Mouse (Mus musculus): ENCODE data around the gene Kdm1a. TPM values are rescaled to one million over a fixed set of nuclear protein-coding genes. Genes with fewer than 3 reads are reported as not detected.

The Kdm1a gene
- total RNA-seq, 2 experiments from 2014 or later: 89.0 to 91.6 TPM

DNA sequence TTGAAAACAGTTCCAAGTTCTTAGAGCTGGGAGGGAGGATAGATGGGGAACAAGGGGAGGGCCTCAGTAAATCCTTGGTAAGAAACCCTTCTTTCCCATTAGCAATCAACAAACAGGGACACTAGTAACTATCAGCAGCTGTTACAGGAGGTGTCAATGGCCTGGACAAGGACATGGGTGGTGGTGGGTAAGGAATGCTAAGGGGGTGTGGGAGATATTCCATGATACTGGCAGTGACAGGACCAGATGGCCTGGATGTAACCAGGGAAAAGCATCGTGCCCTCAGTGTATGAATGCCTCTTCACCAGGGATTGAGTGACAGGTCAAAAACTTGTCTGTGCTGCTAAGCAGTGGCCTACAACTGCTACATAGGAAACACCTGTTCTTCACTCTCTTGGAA lies 49.4 kb downstream of the Kdm1a start:
- no peak overlapping the region for H3K4me3 ChIP-seq
- no peak for DNase-seq (ENCODE audit: low spot score in 2 of 2)
- no peak for TF ChIP-seq CTCF (conservative IDR thresholded peaks at IDR 0.05)
- H3K27ac ChIP-seq: peak overlapping the region; percentile 15; the same call in 1 of the 2 replicates

DNA sequence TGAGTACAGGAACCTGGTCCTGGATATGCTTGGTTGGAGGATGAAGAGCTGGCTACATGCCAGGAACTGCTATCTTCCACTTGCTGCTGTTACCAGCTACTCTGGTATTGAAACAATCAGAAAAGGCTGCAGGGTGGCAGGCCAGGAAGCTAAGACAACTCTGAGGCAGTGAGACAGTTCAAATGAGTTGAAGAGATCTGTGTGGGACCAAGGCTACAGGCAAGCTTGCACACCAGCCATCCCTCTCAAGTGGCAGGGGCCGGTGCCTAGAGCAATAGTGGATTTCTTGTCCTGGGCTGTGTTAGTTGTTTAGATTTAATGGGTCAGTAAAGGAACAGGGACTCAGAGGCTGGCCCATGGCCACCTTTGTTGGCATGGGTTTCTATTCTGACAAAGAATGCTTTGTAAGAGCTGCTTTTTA lies 54.1 kb downstream of the Kdm1a start:
- DNase-seq (ENCODE audit: low spot score in 2 of 2): no peak
- TF ChIP-seq CTCF (conservative IDR thresholded peaks at IDR 0.05): no peak
- no peak overlapping the region for H3K4me3 ChIP-seq
- peak overlapping the region; percentile 88 for H3K27ac ChIP-seq

DNA sequence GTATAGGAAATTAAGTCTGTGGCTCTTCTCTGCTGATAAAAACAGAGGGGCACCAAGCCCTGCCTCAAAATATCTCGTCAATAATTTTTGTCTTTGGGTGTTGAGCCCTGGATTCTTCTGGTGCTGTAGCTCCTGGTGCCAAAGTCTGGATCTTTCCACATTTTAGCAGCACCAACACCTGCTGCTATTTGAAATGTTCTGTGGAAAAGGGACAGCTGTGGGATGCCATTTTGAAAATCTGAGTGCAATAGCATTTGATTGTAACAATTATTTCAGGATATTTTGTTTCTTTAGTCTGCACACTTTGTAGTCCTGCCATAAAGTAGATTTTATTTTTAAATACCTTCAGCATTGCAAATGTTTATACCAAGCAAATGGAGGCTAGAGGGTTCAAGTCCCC lies 54.8 kb downstream of the Kdm1a start:
- Histone ChIP-seq H3K27ac (peak overlapping the region; percentile 88), H3K4me3 (no peak overlapping the region)
- no peak for TF ChIP-seq CTCF (conservative IDR thresholded peaks at IDR 0.05)
- peak; percentile 38 to 44 for DNase-seq (ENCODE audit: low spot score in 2 of 2)

DNA sequence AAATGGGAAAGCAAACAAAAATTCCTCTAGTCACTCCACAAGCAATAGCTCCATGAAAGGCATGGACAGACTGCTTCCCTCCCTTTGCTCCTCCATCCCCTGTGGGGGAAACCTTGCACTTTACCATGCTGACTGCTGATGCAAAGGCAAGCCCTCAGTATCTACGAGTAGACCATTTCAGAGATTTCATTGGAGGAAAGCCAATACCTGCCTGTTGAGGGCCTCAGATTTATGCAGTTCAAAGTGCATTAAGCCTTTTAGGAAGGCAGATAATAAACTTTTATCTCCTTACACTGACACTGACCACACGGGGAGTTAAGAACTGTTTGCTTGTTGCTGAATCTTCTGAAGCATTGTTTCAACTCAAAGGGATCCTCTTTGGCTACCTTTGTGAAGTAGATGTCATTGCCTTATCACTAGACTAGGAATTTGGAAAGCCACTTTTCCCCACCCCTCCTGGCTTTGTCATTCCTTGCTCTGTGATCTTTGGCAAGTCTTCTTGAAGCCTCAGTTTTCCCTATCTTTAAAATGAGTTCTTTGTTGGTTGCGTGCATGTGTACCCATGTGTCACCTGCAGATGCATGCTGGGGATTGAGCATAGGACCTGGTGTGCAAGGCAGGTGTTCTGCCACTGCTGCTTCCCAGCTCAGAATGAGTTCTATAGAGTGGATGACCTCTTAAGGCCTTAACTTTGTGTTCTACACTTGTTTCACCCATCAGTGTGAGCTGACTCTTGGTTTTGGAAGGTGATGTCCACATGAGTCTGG lies 56.1 kb downstream of the Kdm1a start:
- no peak for TF ChIP-seq CTCF (conservative IDR thresholded peaks at IDR 0.05)
- Histone ChIP-seq H3K27ac (peak overlapping the region; percentile 88), H3K4me3 (no peak overlapping the region)
- DNase-seq (ENCODE audit: low spot score in 2 of 2): no peak

DNA sequence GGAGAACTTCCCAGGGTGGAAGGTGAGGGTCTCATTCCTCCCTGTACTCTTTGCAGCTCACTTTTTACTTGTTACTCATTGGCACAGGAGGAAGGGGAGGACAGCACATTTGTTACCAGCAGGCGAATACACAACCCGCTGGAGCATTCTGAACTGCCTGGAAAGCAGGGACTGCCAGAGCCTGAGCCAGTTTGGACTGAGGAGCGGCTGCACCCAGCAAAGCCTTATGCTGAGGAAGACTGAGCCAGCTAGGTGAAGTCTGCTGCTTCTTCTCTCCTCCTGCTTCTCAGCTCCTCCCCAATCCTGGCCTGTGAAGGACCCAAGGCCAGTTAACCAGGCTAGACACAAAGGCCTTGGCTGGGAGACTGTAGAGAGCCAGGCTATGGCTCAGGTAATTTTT lies 57.4 kb downstream of the Kdm1a start:
- DNase-seq (ENCODE audit: low spot score in 2 of 2): no peak
- peak overlapping the region; percentile 88 for H3K27ac ChIP-seq
- no peak for TF ChIP-seq CTCF (conservative IDR thresholded peaks at IDR 0.05)
- H3K4me3 ChIP-seq: no peak overlapping the region

DNA sequence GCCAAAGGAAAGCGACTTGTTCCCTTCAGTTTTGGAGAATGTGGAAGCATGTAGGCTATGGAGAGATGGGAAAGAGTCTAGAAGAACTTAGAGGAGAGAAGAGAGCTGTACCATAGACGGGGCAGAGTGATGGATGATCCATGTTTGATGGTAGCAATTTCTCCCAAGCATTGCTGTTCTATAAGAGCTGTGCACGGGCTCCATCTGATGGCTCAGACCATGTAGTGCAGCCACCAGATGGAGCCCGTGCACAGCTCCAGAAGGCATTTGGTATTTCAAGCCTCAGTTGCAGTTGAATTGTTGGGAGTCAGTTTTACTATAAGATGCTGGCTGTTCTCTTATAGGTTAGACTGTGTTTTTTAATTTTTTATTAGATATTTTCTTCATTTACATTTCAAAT lies 76.1 kb downstream of the Kdm1a start:
- DNase-seq (ENCODE audit: low spot score in 2 of 2): peak; percentile 44 to 66
- TF ChIP-seq CTCF (conservative IDR thresholded peaks at IDR 0.05): peak; percentile 81
- Histone ChIP-seq H3K4me3 (no peak overlapping the region), H3K27ac (no peak overlapping the region)

DNA sequence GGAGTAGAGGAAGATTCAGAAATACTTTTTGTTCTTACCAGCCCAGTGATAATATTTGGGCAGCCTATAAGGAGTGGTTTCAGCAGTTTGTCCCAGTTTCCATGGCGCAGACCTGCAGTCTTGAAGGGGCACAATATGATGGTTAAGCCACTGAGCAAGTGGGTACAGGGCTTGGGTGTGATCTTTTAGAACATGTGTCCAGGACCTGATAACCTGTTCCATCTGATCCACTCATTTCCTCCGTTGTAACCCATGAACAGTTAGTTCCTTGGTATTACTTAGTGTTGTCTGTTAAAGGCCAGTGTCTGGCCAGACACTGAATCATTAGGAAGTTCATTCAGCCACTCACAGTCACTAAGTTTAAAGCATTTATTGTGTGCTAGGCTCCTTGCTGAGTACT lies 78.2 kb downstream of the Kdm1a start:
- no peak for TF ChIP-seq CTCF (conservative IDR thresholded peaks at IDR 0.05)
- no peak for DNase-seq (ENCODE audit: low spot score in 2 of 2)
- H3K27ac ChIP-seq: no peak overlapping the region
- no peak overlapping the region for H3K4me3 ChIP-seq

DNA sequence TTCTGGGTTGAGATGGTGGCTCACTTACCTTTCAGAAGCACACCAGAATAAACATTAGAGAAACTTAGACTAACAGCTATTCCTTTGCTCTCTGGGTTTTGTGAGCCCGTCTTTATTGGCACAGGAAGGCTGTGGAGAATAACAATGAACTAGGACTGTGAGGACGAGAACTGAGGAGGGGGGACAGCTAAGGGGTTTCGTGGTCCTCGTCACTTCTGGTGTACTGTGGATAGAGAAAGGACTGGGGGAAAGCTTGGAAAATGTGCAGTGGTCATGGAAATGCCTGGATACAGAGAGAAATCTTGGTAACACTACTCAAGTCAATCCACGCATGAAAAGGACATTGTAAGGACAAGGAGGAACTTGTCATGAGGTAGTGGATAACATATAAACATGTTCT lies 80.6 kb downstream of the Kdm1a start:
- no peak for TF ChIP-seq CTCF (conservative IDR thresholded peaks at IDR 0.05)
- Histone ChIP-seq H3K4me3 (no peak overlapping the region), H3K27ac (no peak overlapping the region; the same call in 1 of the 2 replicates)
- no peak for DNase-seq (ENCODE audit: low spot score in 2 of 2)

DNA sequence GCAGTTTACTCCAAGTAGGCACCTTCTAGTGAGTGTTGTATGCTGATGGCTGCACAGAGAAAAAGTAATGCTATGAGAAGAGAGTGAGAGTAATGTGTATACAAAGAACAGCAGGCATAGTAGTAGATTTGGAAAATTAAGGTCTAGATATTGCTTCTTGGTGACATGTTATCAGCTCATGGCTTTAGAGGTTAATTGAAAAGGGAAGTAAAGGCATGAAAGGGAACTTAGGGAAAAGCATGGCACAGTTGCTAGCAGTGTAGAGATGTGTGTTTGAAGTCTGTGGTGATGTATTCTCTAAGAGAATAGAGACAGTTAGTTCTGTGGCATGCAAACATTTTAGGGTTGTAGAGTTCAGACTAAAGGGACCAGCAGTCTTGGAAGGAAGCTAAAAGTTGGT lies 82.7 kb downstream of the Kdm1a start:
- no peak for DNase-seq (ENCODE audit: low spot score in 2 of 2)
- Histone ChIP-seq H3K4me3 (no peak overlapping the region), H3K27ac (no peak overlapping the region)
- no peak for TF ChIP-seq CTCF (conservative IDR thresholded peaks at IDR 0.05)

DNA sequence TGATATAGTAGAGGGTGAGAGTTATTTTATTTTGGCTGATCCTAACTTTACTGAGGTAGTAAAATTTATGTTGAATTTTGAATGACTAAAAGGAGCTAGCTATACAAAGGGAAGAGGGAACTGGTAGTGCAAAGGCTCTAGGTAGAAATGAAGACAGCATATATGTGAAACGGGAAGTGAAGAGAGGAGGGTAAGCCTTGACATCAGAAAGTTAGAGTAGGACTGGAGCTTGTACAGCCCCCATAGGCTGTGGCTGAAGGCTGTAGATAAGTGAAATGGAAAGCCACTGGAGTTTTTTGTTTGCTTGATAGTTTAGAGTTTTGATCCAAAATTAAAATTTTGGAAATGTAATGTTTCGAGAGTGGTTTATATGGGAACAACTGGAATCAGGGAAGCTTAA lies 83.9 kb downstream of the Kdm1a start:
- no peak overlapping the region for H3K27ac ChIP-seq
- no peak for DNase-seq (ENCODE audit: low spot score in 2 of 2)
- TF ChIP-seq CTCF (conservative IDR thresholded peaks at IDR 0.05): no peak
- H3K4me3 ChIP-seq: no peak overlapping the region

DNA sequence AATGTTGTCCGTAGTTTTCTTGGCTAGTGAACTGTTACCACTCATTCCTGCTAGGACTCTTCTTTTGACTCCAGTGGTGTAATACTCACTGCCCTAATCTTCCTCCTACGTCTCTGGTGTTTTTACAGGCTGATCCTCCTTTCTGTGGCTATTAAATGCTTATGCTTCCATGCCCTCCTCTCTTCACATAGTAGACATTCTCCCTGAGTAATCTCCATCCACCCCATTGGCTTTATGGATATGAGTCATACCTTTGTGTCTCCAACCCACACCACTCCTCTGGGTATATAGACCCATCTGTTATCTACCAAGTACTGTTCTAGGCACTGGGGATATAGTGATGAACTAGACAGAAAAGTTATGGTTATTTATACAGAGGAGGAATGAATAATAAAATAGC lies 84.4 kb downstream of the Kdm1a start:
- no peak overlapping the region for H3K4me3 ChIP-seq
- H3K27ac ChIP-seq: no peak overlapping the region
- TF ChIP-seq CTCF (conservative IDR thresholded peaks at IDR 0.05): no peak
- DNase-seq (ENCODE audit: low spot score in 2 of 2): peak in 1 of 2 experiments; percentile 9

DNA sequence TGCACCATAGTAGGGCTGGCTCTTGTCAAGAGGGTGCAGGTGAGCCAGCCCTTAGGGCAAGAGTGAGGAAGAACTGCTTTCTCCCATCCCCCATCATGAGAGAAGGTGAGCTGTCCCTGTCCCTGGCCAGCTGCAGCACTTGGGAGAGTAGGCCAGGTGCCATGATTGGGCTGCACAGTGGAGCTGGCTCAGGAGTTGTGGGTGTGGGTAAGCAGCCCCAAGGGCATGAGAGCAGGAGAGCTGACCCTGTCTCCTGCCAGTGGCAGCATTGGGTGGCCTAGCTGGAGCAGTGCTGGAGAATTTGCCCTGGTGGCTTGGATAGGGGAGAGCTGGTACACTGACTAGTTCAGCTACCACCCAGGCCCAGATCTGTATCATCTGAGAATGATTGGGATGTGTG lies 89.6 kb downstream of the Kdm1a start:
- no peak for DNase-seq (ENCODE audit: low spot score in 2 of 2)
- no peak overlapping the region for H3K27ac ChIP-seq
- TF ChIP-seq CTCF (conservative IDR thresholded peaks at IDR 0.05): no peak

DNA sequence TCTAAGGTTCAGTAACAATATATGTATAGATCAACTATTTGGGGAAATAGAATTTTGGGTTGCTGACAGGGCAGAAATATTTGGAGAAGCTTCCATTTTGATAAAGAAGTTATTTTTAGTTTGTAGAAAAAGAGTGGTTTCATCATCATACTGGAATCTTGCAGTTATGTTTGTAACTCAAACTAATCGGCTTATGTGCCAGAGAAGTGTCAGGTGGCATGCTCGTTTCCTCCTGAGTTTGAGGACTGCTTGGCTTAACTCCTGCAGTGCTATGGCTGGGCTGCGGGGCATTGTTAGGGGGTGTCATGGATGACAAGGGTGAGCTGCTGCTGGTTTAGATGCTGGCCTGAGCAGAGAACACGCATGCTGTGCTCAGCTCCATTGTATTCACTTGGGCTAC lies 90.8 kb downstream of the Kdm1a start:
- no peak for DNase-seq (ENCODE audit: low spot score in 2 of 2)
- Histone ChIP-seq H3K27ac (no peak overlapping the region), H3K4me3 (no peak overlapping the region)
- TF ChIP-seq CTCF (conservative IDR thresholded peaks at IDR 0.05): no peak

More for the DNA sequence above, 89.6 kb downstream of the Kdm1a start:
- no peak overlapping the region for H3K4me3 ChIP-seq

DNA sequence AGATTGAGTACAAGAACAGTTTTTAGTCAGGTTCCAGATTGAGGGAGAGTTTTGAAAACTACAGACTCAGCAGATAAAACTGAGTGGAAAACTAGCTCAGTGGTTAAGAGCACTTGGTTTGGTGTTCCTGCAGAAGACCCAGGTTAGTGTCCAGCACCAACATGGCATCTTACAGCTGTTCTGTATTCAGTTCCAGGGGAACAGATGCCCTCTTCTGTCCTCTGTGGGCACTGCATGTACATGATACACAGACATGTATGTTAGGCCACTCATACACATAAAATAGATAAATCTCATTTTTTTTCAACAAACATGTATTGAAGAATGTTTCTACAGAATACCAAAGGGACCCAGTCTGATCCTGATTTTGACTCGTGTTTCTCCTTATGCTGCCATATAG lies 92.7 kb downstream of the Kdm1a start:
- DNase-seq (ENCODE audit: low spot score in 2 of 2): no peak
- H3K4me3 ChIP-seq: no peak overlapping the region

More for the DNA sequence above, 92.7 kb downstream of the Kdm1a start:
- peak; percentile 67 for TF ChIP-seq CTCF (conservative IDR thresholded peaks at IDR 0.05)
- H3K27ac ChIP-seq: no peak overlapping the region

All from layer of hippocampus, adult 2 months (tissue).